Mouse (Mus musculus) bone marrow macrophage, adult 2 months (primary cell): ENCODE results near the gene Olfr1371.
A peak's percentile ranks its signal among the peaks of the same experiment; 100 is the strongest.

ENCODE experiments used
- CTCF ChIP-seq: IDR thresholded peaks from 2 replicates; pipeline ENCODE4 v1.5.1; 2012; ENCODE audit warnings: low read depth, mild to moderate bottlenecking, low read length, moderate library complexity
- POLR2A ChIP-seq: IDR thresholded peaks from 2 replicates; pipeline ENCODE4 v1.6.1; 2012; ENCODE audit warnings: mild to moderate bottlenecking, low read depth, low read length, borderline replicate concordance

GRCm38 (mm10) chr11:52231606-52232541 lies 18.1 kb upstream of the Olfr1371 start, which contains the start of gene Skp1a:
- TF ChIP-seq CTCF (no peak), POLR2A (peak; percentile 92)
